Mouse (Mus musculus) liver, embryonic 15.5 days (tissue): Measurements from ENCODE around the gene Dcaf10. TPM values are rescaled to one million over a fixed set of nuclear protein-coding genes. Genes with fewer than 3 reads are reported as not detected.
"Not testable (repeated sequence)": the region's sequence is repeated elsewhere in the genome, so short reads cannot be mapped to it uniquely, and the experiment has no call there.

Experiments
- ATAC-seq: fragments of 200-750 bp; cut with Nextera tagmentation; 2 replicates; pipeline ENCODE4 v1.8.0; 2017; ENCODE audit warnings: moderate number of reproducible peaks, mild to moderate bottlenecking, moderate library complexity; ENCODE audit not compliant: insufficient read depth
- H3K27ac ChIP-seq: fragments of 300-500 bp; sonication (generic); replicated peaks from 2 replicates; pipeline ENCODE4 v1.5.1; 2015; ENCODE audit warnings: mild to moderate bottlenecking, inconsistent platforms
- H3K27me3 ChIP-seq: fragments of 300-500 bp; sonication (generic); 2 replicates; pipeline ENCODE4 v1.6.1; 2015; ENCODE audit warnings: mild to moderate bottlenecking, inconsistent platforms
- H3K36me3 ChIP-seq: fragments of 300-500 bp; sonication (generic); replicated peaks from 2 replicates; pipeline ENCODE4 v1.6.1; 2015; ENCODE audit warnings: moderate library complexity, mild to moderate bottlenecking, inconsistent platforms
- H3K4me1 ChIP-seq: fragments of 300-500 bp; sonication (generic); replicated peaks from 2 replicates; pipeline ENCODE4 v1.6.1; 2015; ENCODE audit warnings: inconsistent platforms
- H3K4me2 ChIP-seq: fragments of 300-500 bp; sonication (generic); 2 replicates; pipeline ENCODE4 v1.6.1; 2015; ENCODE audit warnings: moderate library complexity, mild to moderate bottlenecking, inconsistent platforms
- H3K4me3 ChIP-seq: fragments of 300-500 bp; sonication (generic); replicated peaks from 2 replicates; pipeline ENCODE4 v1.5.1; 2015; ENCODE audit warnings: mild to moderate bottlenecking, inconsistent platforms
- H3K9ac ChIP-seq: fragments of 300-500 bp; sonication (generic); 2 replicates; pipeline ENCODE4 v1.6.1; 2015; ENCODE audit warnings: moderate library complexity, mild to moderate bottlenecking, inconsistent platforms
- H3K9me3 ChIP-seq: fragments of 300-500 bp; sonication (generic); replicated peaks from 2 replicates; pipeline ENCODE4 v1.6.1; 2016; ENCODE audit warnings: inconsistent platforms
- WGBS: fragments of 180-500 bp; shearing (Covaris S2); methylation state at CpG from one replicate; pipeline ENCODE4 v1.1.7; 2015; ENCODE audit warnings: mixed read lengths; ENCODE audit not compliant: insufficient replicate concordance; 5-methylcytosine and 5-hydroxymethylcytosine counted together
- polyA plus RNA-seq: library from polyadenylated mRNA; unstranded; fragments of >200 nt; fragmentation: Nextera tagmentation; extraction: Ambion mirVana; gene quantifications from 2 replicates; pipeline ENCODE4 v1.2.1, GENCODE M21; 2015

The Dcaf10 gene
- polyA plus RNA-seq, 1 experiment from 2014 or later = 5.7 TPM

DNA sequence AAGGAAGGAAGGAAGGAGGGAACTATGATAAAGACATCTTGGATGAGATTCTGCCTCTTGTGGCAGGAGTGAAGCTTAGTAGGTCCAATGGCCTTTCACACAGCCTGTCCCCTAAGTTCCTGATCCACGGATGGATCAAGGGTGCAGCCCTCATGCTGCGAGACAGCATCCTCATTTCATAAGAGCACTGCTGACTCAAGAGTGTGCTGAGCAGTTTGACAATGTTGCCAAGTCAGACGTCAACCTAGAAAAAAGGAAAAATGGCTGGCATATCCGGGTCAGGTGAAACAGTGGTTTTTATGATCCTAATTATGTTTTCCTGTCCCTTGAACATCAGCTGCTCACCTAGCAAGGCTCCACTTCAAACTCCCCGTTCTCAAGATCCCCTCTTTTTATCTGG, 51.8 kb downstream of the Dcaf10 start:
- no peaks in the 10 kb centered on the region for H3K9me3 ChIP-seq
- no peak for ATAC-seq
- H3K9ac ChIP-seq = no peak overlapping the region
- H3K4me2 ChIP-seq = no peak overlapping the region
- H3K36me3 ChIP-seq = peaks cover 46% of the 10 kb centered on the region
- no peaks in the 10 kb centered on the region for H3K27me3 ChIP-seq
- no peak overlapping the region for H3K4me3 ChIP-seq
- WGBS = 65% methylated on average over 5 of the region's 5 CpGs
- no peak overlapping the region for H3K27ac ChIP-seq
- peaks cover 6% of the 10 kb centered on the region; the same call in 1 of the 2 replicates for H3K4me1 ChIP-seq

DNA sequence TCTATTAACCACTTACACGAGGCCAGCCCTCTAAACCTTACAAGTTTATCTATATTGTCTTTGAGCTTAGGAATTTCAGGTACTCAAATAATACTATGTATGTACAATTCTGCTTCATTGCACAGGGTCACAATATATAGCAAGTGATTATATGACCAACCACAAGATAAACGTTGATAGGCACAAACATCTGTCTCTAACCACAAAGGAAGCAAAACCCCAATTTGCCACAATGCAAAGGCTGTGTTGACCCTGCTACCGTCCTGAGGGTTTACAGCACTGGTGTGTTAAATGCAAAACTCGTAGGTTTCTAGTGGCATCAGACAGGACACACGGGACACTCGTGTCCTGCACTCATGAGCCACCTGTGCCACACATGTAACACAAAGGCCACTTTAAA, 54.3 kb downstream of the Dcaf10 start:
- not testable (repeated sequence) for H3K27ac ChIP-seq, H3K4me2 ChIP-seq, H3K9me3 ChIP-seq, H3K4me3 ChIP-seq, H3K9ac ChIP-seq, ATAC-seq, H3K27me3 ChIP-seq
- Histone ChIP-seq H3K4me1 (peaks cover 17% of the 10 kb centered on the region), H3K36me3 (peaks cover 71% of the 10 kb centered on the region)
- whole genome bisulfite sequencing = 21% methylated on average over 6 of the region's 6 CpGs

DNA sequence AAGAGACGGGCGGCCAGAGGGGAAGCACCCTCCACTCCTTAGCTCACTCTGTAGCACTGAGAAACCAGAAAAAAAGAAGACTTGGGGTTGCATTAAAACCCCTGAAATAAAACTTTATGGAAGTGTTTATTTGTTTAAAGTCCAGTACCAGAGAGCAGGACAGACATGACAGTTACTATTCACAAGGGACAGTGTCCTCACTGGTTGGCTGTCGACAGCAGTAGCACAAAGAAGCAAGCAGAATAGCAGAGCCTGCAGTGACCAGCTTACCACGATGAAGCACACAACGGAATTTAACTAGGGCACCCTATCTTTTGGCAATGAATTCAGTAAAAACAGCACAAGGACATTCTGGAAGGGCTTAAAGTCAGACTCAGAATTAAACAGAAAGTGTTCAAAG, 56.4 kb downstream of the Dcaf10 start:
- ATAC-seq, H3K9ac ChIP-seq, H3K27ac ChIP-seq, H3K4me2 ChIP-seq, H3K4me3 ChIP-seq, H3K9me3 ChIP-seq, H3K27me3 ChIP-seq: not testable (repeated sequence)
- 75% methylated on average over 5 of the region's 5 CpGs for WGBS
- Histone ChIP-seq H3K4me1 (peaks cover 37% of the 10 kb centered on the region), H3K36me3 (peaks cover 87% of the 10 kb centered on the region)

DNA sequence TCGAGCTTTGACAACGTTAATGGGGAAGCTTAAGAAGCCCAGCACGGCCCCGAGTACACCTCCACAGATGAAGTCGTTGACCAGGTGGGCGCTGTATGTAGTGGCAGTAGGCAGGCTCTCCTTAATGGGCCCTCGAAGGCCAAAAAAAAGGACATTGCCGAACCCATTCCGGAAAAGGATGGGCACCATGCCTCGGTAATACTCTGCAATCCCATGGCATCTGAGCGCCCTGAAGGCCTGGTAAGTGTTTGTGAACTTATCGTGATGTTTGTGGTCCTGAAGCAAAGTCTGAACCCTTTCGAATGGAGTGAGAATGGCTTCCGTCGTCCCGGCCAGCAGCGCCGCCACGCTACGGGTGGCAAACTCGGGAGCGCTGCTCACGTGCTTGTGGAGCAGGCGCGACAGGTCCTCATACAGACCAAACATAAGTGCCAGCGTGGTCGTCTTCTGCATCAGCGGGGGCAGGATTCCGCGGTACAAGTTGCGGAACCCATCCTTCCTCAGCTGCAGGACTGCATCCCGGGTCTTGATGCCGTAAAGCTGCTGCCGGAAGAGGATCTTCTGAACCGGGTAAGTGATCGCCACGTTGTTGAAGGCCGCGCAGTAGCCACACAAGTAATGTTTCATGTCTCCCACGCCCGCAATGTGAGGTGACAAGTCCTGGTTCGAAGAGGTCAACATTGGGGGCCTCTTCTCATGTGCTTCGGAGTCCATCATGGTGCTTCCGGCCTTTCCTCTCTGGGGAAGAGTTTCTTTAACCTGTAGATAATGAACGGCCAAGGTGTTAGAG, 57.7 kb downstream of the Dcaf10 start:
- Histone ChIP-seq H3K27me3 (no peaks in the 10 kb centered on the region), H3K4me3 (no peak overlapping the region), H3K27ac (no peak overlapping the region), H3K36me3 (peaks cover 93% of the 10 kb centered on the region), H3K4me1 (peaks cover 50% of the 10 kb centered on the region), H3K9ac (no peak overlapping the region), H3K9me3 (no peaks in the 10 kb centered on the region), H3K4me2 (no peak overlapping the region)
- WGBS = 94% methylated on average over 45 of the region's 45 CpGs
- no peak for ATAC-seq

DNA sequence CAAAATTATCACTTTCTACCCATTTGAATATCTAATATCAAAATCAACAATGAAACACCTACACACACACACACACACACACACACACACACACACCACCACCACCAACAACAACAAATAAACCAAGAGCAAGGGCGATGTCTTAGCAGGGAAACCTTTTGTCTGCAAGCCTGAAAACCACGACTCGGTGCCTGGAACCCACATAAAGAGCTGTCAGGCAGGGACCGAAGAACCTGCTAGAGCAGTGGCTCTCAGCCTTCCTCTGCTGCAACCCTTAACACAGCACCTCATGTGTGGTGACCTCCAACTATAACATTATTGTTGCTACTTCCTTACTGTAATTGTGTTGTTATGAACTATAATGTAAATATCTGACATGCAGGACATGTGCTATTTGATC, 60.4 kb downstream of the Dcaf10 start:
- WGBS = 64% methylated on average over 4 of the region's 4 CpGs
- ATAC-seq = no peak
- H3K9ac ChIP-seq = peak overlapping the region; percentile 19; the same call in 1 of the 2 replicates
- peaks cover 73% of the 10 kb centered on the region for H3K4me1 ChIP-seq
- peak overlapping the region; percentile 92 for H3K27ac ChIP-seq
- H3K4me3 ChIP-seq = peak overlapping the region; percentile 33
- H3K27me3 ChIP-seq = no peaks in the 10 kb centered on the region
- H3K9me3 ChIP-seq = no peaks in the 10 kb centered on the region
- H3K36me3 ChIP-seq = peaks cover 74% of the 10 kb centered on the region
- peak overlapping the region; percentile 54 for H3K4me2 ChIP-seq

DNA sequence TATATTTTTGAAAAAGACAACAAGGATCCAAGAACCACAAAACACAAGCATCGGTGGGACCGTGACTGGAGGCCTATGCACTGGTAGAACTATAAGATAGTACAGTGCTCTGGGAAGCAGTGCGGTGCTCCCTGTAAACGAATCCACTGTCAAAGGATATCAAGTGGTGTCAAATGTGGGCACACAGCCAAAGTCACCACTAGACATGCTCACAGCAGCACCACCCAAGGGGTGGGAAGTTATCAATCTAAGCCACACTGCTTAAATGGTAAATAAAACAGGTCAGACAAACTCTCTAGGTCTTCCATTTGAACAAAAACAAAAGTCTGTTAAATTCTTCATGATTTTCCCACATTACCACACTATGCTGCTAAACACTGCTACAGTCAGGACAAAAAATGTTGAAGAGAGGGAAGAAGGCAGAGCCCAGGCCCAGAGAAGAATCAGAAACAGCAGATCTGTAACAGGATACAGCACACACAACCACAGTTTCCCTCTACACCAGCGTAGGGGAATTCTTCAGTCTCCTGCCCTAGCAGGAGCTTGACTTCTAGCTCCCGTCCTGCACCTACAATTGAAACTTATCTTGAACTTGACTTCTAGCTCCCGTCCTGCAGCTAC, 61.1 kb downstream of the Dcaf10 start:
- peak overlapping the region; percentile 54 for H3K4me2 ChIP-seq
- 23% methylated on average over 7 of the region's 7 CpGs for WGBS

DNA sequence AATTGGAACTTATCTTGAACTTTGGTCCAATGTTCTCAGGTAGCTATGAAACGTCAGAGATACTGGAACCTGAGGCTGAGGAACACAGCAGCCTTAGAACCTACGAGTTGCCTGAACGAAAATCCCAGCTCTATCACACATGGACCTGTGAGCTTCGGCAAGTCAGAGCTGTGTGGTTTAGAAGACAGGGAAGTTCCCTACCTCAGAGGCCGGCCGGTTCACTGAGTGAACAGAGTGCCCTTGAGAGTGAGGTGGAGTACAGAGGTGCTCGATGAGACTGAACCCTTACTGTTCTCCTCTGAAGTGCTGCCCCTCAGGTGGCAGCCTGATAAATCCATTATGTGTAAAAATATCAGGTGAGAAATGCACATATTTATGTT, 61.6 kb downstream of the Dcaf10 start:
- 20% methylated on average over 7 of the region's 7 CpGs for WGBS
- Histone ChIP-seq H3K9ac (peak overlapping the region; percentile 40), H3K4me1 (peaks cover 68% of the 10 kb centered on the region), H3K27me3 (no peaks in the 10 kb centered on the region), H3K4me2 (peak overlapping the region; percentile 54), H3K9me3 (no peaks in the 10 kb centered on the region), H3K27ac (peak overlapping the region; percentile 92), H3K4me3 (peak overlapping the region; percentile 33), H3K36me3 (peaks cover 62% of the 10 kb centered on the region)
- no peak for ATAC-seq

More for the DNA sequence above, 61.1 kb downstream of the Dcaf10 start:
- peaks cover 67% of the 10 kb centered on the region for H3K36me3 ChIP-seq
- H3K9me3 ChIP-seq = no peaks in the 10 kb centered on the region
- H3K27ac ChIP-seq = peak overlapping the region; percentile 92
- peak; percentile 89 for ATAC-seq
- H3K9ac ChIP-seq = peak overlapping the region; percentile 40
- H3K4me3 ChIP-seq = peak overlapping the region; percentile 33
- no peaks in the 10 kb centered on the region for H3K27me3 ChIP-seq
- H3K4me1 ChIP-seq = peaks cover 70% of the 10 kb centered on the region

DNA sequence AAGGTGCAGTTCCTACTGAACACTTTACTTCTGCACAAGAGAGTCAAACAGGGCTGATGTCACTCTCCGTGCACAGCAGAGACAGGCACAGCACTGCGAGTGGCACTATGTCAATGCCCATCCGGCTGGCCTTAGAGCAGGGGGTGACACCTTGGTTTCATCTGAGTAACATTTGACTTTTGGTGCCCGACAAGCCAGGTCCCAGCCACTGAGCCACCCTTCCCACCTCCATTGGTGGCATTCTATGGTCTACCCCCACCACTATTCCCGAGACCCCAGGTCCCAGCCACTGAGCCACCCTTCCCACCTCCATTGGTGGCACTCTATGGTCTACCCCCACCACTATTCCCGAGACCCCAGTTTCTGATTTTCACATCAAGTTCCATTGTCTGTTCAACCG, 62.2 kb downstream of the Dcaf10 start:
- peaks cover 56% of the 10 kb centered on the region for H3K36me3 ChIP-seq

DNA sequence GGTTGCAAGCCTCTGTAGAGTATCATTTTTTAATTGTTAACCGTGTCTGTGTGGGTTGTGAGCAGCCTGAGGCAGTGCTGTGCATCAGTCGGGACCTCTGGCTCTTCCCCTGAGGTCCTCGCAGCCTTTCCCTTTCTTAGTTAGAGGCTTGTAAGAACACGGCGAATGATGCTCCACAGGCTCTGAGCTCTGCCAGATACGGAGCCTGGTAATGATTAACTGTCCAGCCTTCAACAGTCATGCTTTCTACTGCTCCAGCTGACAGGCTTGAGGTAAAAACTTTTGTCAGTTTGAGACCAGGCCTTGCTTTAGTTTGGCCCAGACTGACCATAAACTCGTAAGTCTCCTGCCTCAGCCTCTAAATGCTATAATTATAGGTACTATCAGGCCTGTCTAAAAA, 63.4 kb downstream of the Dcaf10 start:
- WGBS = 71% methylated on average over 7 of the region's 7 CpGs

More for the DNA sequence above, 62.2 kb downstream of the Dcaf10 start:
- Histone ChIP-seq H3K27me3 (no peaks in the 10 kb centered on the region), H3K4me3 (peak overlapping the region; percentile 33), H3K9me3 (no peaks in the 10 kb centered on the region), H3K9ac (peak overlapping the region; percentile 40; the same call in 1 of the 2 replicates), H3K4me1 (peaks cover 68% of the 10 kb centered on the region), H3K27ac (peak overlapping the region; percentile 92), H3K4me2 (peak overlapping the region; percentile 54)
- ATAC-seq = no peak
- WGBS = 86% methylated on average over 7 of the region's 7 CpGs

DNA sequence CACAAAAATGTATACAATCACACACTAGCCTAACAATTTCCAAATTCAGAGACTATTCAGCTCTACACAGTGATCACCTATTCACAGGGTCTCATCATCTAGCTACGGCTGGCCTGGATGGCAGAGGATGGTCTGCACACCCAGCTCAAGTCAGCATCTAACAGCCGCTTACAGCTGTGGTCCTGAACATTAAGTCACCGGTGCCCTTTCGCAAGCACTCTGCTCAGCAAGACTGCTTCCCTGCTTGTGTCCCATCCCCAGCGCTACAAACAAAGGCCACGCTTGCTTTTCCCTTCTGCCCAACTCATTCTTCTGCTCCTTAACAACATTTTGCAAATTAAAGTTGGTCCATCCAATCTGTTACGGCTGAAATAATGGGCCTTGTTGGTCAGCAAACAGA, 64.5 kb downstream of the Dcaf10 start:
- Histone ChIP-seq H3K27me3 (peaks cover 14% of the 10 kb centered on the region), H3K9me3 (no peaks in the 10 kb centered on the region), H3K4me2 (peak overlapping the region; percentile 85), H3K4me1 (peaks cover 71% of the 10 kb centered on the region), H3K4me3 (peak overlapping the region; percentile 99), H3K9ac (peak overlapping the region; percentile 100), H3K36me3 (peaks cover 34% of the 10 kb centered on the region), H3K27ac (peak overlapping the region; percentile 98)
- ATAC-seq = no peak
- WGBS = 71% methylated on average over 7 of the region's 7 CpGs

More for the DNA sequence above, 63.4 kb downstream of the Dcaf10 start:
- H3K9me3 ChIP-seq = no peaks in the 10 kb centered on the region
- ATAC-seq = no peak
- peaks cover 44% of the 10 kb centered on the region for H3K36me3 ChIP-seq
- peak overlapping the region; percentile 13 for H3K4me3 ChIP-seq
- H3K27ac ChIP-seq = peak overlapping the region; percentile 92
- peaks cover 4% of the 10 kb centered on the region for H3K27me3 ChIP-seq
- H3K4me1 ChIP-seq = peaks cover 76% of the 10 kb centered on the region
- H3K9ac ChIP-seq = peak overlapping the region; percentile 30
- H3K4me2 ChIP-seq = peak overlapping the region; percentile 29

DNA sequence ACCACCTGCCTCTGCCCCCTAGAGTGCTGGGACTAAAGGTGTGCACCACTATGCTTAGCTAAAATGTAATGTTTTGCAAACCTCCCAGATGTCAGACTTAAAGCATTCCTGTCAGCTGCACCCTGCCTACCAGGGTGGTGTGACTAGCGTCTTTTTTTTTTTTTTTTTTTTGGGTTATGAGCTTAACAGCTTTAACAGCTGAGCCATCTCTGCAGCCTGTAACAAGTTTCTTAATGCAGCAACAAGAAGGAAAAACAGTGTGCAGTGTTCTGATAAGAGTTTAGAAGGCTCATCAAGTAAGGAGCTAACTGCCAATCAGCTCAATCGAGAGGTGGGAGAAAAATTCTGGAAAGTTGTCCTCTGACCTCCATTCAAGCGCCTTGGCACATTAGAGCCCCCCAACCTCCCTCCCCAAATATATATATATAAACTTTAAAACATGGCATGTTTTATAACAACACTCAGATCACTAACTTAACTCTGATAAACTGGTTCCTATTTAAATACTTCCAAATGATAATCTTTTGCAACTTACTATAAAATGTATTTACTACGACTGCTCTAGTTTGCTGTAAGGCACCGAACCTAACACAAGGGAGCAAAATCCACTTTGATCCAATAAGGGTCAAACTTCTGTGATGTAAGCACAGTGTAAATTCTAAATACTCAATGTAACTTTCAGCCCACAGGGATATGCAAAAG, 65.3 kb downstream of the Dcaf10 start:
- H3K4me1 ChIP-seq = peaks cover 65% of the 10 kb centered on the region
- ATAC-seq = peak; percentile 29
- 16% methylated on average over 5 of the region's 5 CpGs for WGBS

More for the DNA sequence above, 65.3 kb downstream of the Dcaf10 start:
- H3K36me3 ChIP-seq = peaks cover 29% of the 10 kb centered on the region
- peak overlapping the region; percentile 85 for H3K4me2 ChIP-seq
- peak overlapping the region; percentile 98 for H3K27ac ChIP-seq
- H3K27me3 ChIP-seq = peaks cover 22% of the 10 kb centered on the region
- no peaks in the 10 kb centered on the region for H3K9me3 ChIP-seq
- H3K4me3 ChIP-seq = peak overlapping the region; percentile 99
- H3K9ac ChIP-seq = peak overlapping the region; percentile 100
